Mouse (Mus musculus): ENCODE results near the gene Klhl35. TPM values are rescaled to one million over a fixed set of nuclear protein-coding genes. Genes with fewer than 3 reads are reported as not detected.

Klhl35 gene
- polyA plus RNA-seq (2017; shearing (Covaris generic)), result not detected

GRCm38 (mm10) chr7:99465811-99466210 lies at the start of gene Klhl35:
Gene Klhl35 (plus strand): TSS chr7:99466004.

GRCm38 (mm10) chr7:99483271-99483923 lies 17.6 kb downstream of the Klhl35 start, which contains the start of gene Rps3:
Gene Rps3 (minus strand): TSS chr7:99483738.

Other genes starting within 250 kb of the Klhl35 start
- gene Mogat2, start 227.4 kb upstream of the Klhl35 start, polyA plus RNA-seq (2017; shearing (Covaris generic)), result not detected
- gene Map6, start 198.6 kb upstream of the Klhl35 start, polyA plus RNA-seq (2017; shearing (Covaris generic)), result 16.6 TPM
- gene Serpinh1, start 112.8 kb upstream of the Klhl35 start, polyA plus RNA-seq (2017; shearing (Covaris generic)), result 0.17 TPM
- 25.1 TPM for gene Gdpd5, start 84.6 kb upstream of the Klhl35 start, polyA plus RNA-seq (2017; shearing (Covaris generic))
- 1,577 TPM for gene Rps3, start 17.7 kb downstream of the Klhl35 start, polyA plus RNA-seq (2017; shearing (Covaris generic))
- gene Arrb1, start 69.5 kb downstream of the Klhl35 start, polyA plus RNA-seq (2017; shearing (Covaris generic)), result 21.6 TPM
- gene Tpbgl, start 161.1 kb downstream of the Klhl35 start, polyA plus RNA-seq (2017; shearing (Covaris generic)), result not detected
- 0.37 TPM for gene Slco2b1, start 245.3 kb downstream of the Klhl35 start, polyA plus RNA-seq (2017; shearing (Covaris generic))

Measured in activated CD4-positive, CD25-positive, alpha-beta regulatory T cell, adult 9 weeks (primary cell).